Mouse (Mus musculus) heart, postnatal 14 days (tissue): ENCODE data around the gene Pla2g2f. TPM values are rescaled to one million over a fixed set of nuclear protein-coding genes. Genes with fewer than 3 reads are reported as not detected.
A peak's percentile ranks its signal among the peaks of the same experiment; 100 is the strongest.

Experiments used
- DNase-seq, 2 experiments: peaks; one replicate each; pipeline ENCODE4 v3.0.0; 2021 to 2022
- intact Hi-C: fragments of 180-260 bp; cut with DNase I; formaldehyde crosslinking; loops from one replicate; pipeline ENCODE4 v1.15.1; 2025
- total RNA-seq, 2 experiments: library from RNA; stranded (reverse); gene quantifications; 2 replicates each; pipeline ENCODE4 v1.2.3; 2021

The Pla2g2f gene
- total RNA-seq, 2 experiments from 2014 or later, result 0.20 to 0.36 TPM

GRCm38 (mm10) chr4:138723493-138724281, 33.7 kb downstream of the Pla2g2f start:
- intact Hi-C loops, result no loop called here
- DNase-seq, result peak; percentile 17 to 45

- no peak for DNase-seq
- intact Hi-C loops, result no loop called here
Observed at GRCm38 (mm10) chr4:138719264-138719596, 38.2 kb downstream of the Pla2g2f start.

GRCm38 (mm10) chr4:138718586-138719263, 38.7 kb downstream of the Pla2g2f start:
- intact Hi-C loops, result no loop called here
- no peak for DNase-seq

- intact Hi-C loops, result no loop called here
- DNase-seq, result no peak
Observed at GRCm38 (mm10) chr4:138716697-138717096, 40.7 kb downstream of the Pla2g2f start.

GRCm38 (mm10) chr4:138714186-138714585, 43.2 kb downstream of the Pla2g2f start:
- DNase-seq, result no peak
- intact Hi-C loops, result no loop called here

- intact Hi-C loops, result no loop called here
- DNase-seq, result no peak
Observed at GRCm38 (mm10) chr4:138712621-138713020, 44.8 kb downstream of the Pla2g2f start.

- intact Hi-C loops, result no loop called here
Observed at GRCm38 (mm10) chr4:138712096-138712495, 45.3 kb downstream of the Pla2g2f start.

GRCm38 (mm10) chr4:138711051-138711820, 46.2 kb downstream of the Pla2g2f start:
- DNase-seq, result no peak
- intact Hi-C loops, result no loop called here

More at GRCm38 (mm10) chr4:138712096-138712495, 45.3 kb downstream of the Pla2g2f start:
- no peak for DNase-seq

GRCm38 (mm10) chr4:138710633-138711032, 46.8 kb downstream of the Pla2g2f start:
- intact Hi-C loops, result no loop called here
- no peak for DNase-seq

GRCm38 (mm10) chr4:138709944-138710343, 47.5 kb downstream of the Pla2g2f start:
- intact Hi-C loops, result loop anchor here (2.0 kb wide), 2 partner anchors 39 to 85 kb away; no protein-coding TSS in a partner anchor
- no peak for DNase-seq

GRCm38 (mm10) chr4:138709246-138709645, 48.2 kb downstream of the Pla2g2f start:
- DNase-seq, result no peak
- intact Hi-C loops, result loop anchor here (2.0 kb wide), 2 partner anchors 40 to 86 kb away; no protein-coding TSS in a partner anchor

- DNase-seq, result peak; percentile 61 to 73
- intact Hi-C loops, result loop anchor here (1.0 to 2.0 kb wide), 3 partner anchors 40 to 143 kb away; no protein-coding TSS in a partner anchor
Observed at GRCm38 (mm10) chr4:138708636-138709035, 48.8 kb downstream of the Pla2g2f start.

GRCm38 (mm10) chr4:138706620-138707019, 50.8 kb downstream of the Pla2g2f start:
- no peak for DNase-seq
- intact Hi-C loops, result no loop called here

GRCm38 (mm10) chr4:138704169-138704568, 53.3 kb downstream of the Pla2g2f start:
- intact Hi-C loops, result loop anchor here (5.0 kb wide), 2 partner anchors 142 to 197 kb away; no protein-coding TSS in a partner anchor
- DNase-seq, result no peak

GRCm38 (mm10) chr4:138703591-138703990, 53.8 kb downstream of the Pla2g2f start:
- DNase-seq, result no peak
- intact Hi-C loops, result loop anchor here (5.0 kb wide), 2 partner anchors 141 to 196 kb away; no protein-coding TSS in a partner anchor

- DNase-seq, result no peak
- intact Hi-C loops, result loop anchor here (5.0 kb wide), 2 partner anchors 140 to 195 kb away; no protein-coding TSS in a partner anchor
Observed at GRCm38 (mm10) chr4:138702528-138702927, 54.9 kb downstream of the Pla2g2f start.

GRCm38 (mm10) chr4:138702031-138702430, 55.4 kb downstream of the Pla2g2f start:
- no peak for DNase-seq
- intact Hi-C loops, result loop anchor here (5.0 kb wide), 2 partner anchors 140 to 195 kb away; no protein-coding TSS in a partner anchor

- intact Hi-C loops, result loop anchor here (5.0 kb wide), 2 partner anchors 139 to 194 kb away; no protein-coding TSS in a partner anchor
- no peak for DNase-seq
Observed at GRCm38 (mm10) chr4:138701111-138701510, 56.3 kb downstream of the Pla2g2f start.
